Mouse (Mus musculus): ENCODE measurements around the gene Olfr116.

Olfr116 gene

GRCm38 (mm10) chr17:37627009-37627408 lies at the start of gene Olfr116, which contains the start of gene Olfr115:
Olfr116 (minus strand) TSS chr17:37627199.
Olfr115 (minus strand) TSS chr17:37627109.
- DNase-seq (ENCODE audit: low spot score): no peak

- DNase-seq (ENCODE audit: low spot score): no peak
These were observed 39.7 kb upstream of the Olfr116 start, which contains the start of gene Olfr118 for GRCm38 (mm10) chr17:37666688-37667087. Olfr118 (plus strand) TSS chr17:37666988.

- no peak for DNase-seq (ENCODE audit: low spot score)
These were observed 36.7 kb upstream of the Olfr116 start, which contains the start of gene Olfr117 for GRCm38 (mm10) chr17:37663682-37664081. Olfr117 (minus strand) TSS chr17:37663782.

- DNase-seq (ENCODE audit: low spot score): no peak
These were observed 34.4 kb downstream of the Olfr116 start, which contains the start of gene Olfr114 for GRCm38 (mm10) chr17:37592643-37593042. Olfr114 (minus strand) TSS chr17:37592743.

GRCm38 (mm10) chr17:37577563-37577962 lies 49.4 kb downstream of the Olfr116 start, which contains the start of gene Olfr113:
Olfr113 (minus strand) TSS chr17:37577663.
- DNase-seq (ENCODE audit: low spot score): no peak
